Mouse (Mus musculus): ENCODE results near the gene Mtmr3. TPM values are rescaled to one million over a fixed set of nuclear protein-coding genes. Genes with fewer than 3 reads are reported as not detected.

Mtmr3 gene
- total and polyA plus RNA-seq, 3 experiments: 31.7 to 46.3 (median 32.5) TPM

GRCm38 (mm10) chr11:4629861-4630280 lies 35.2 kb upstream of the Mtmr3 start:
- H3K4me2 ChIP-seq (ENCODE audit: insufficient read depth, low read depth, poor library complexity, severe bottlenecking): no peak overlapping the region
- peaks cover 0 to 6% of the 10 kb centered on the region in 2 experiments; a peak in 2 of 4 replicates for H3K4me1 ChIP-seq (ENCODE audit: control insufficient read depth in 1 of 2, insufficient read depth in 2 of 2)
- no peaks in the 10 kb centered on the region for H3K79me2 ChIP-seq (replicated peaks; ENCODE audit: control insufficient read depth, extremely low read depth, insufficient read depth, poor library complexity, severe bottlenecking)
- dilution Hi-C loops (cut with MboI; ENCODE audit: extremely low pct_ligation_motif_present, extremely low pct_unique_long_range_greater_than_20kb, low sequenced_read_pairs): no loop called here
- no peak overlapping the region for H3K9ac ChIP-seq (ENCODE audit: insufficient read depth, low read depth)
- in situ Hi-C loops (cut with MboI; ENCODE audit: low pct_ligation_motif_present, low pct_unique_long_range_greater_than_20kb, low sequenced_read_pairs): no loop called here
- TF ChIP-seq ZKSCAN1 (IDR thresholded peaks at IDR 0.05; ENCODE audit: borderline replicate concordance, low read depth, low read length) (no peak), ZMIZ1 (IDR thresholded peaks at IDR 0.05; ENCODE audit: low read depth, low read length) (no peak), ELF1 (IDR thresholded peaks at IDR 0.05; ENCODE audit: low read depth, low read length) (no peak), ZNF384 (IDR thresholded peaks at IDR 0.05; ENCODE audit: low read depth, low read length) (no peak), CHD1 (IDR thresholded peaks at IDR 0.05; ENCODE audit: low read depth, low read length) (no peak), POLR2AphosphoS2 (IDR thresholded peaks at IDR 0.05; ENCODE audit: low read depth, low read length) (no peak), MYC (IDR thresholded peaks at IDR 0.05; ENCODE audit: low read depth, low read length) (no peak), NRF1 (IDR thresholded peaks at IDR 0.05; ENCODE audit: low read depth, low read length) (no peak), USF1 (IDR thresholded peaks at IDR 0.05; ENCODE audit: low read depth, low read length) (no peak), GABPA (IDR thresholded peaks at IDR 0.05; ENCODE audit: insufficient replicate concordance, low read depth, low read length) (no peak), MEF2A (IDR thresholded peaks at IDR 0.05; ENCODE audit: borderline replicate concordance, low read depth, low read length) (no peak), ETS1 (conservative IDR thresholded peaks at IDR 0.05; ENCODE audit: low read depth, low read length) (no peak), POLR2A (IDR thresholded peaks at IDR 0.05; ENCODE audit: low read depth, low read length) (no peak), RCOR1 (conservative IDR thresholded peaks at IDR 0.05; ENCODE audit: low read depth, low read length) (no peak), TCF12 (IDR thresholded peaks at IDR 0.05; ENCODE audit: low read depth, low read length) (no peak)
- no peaks in the 10 kb centered on the region for H3K9me3 ChIP-seq (replicated peaks; ENCODE audit: low read length)
- no peaks in the 10 kb centered on the region for H3K36me3 ChIP-seq (replicated peaks in 1 of 2; ENCODE audit: control insufficient read depth in 1 of 2, insufficient read depth in 1 of 2, low read length in 1 of 2)
- no peak for DNase-seq (ENCODE audit: extremely low read depth)
- no peak overlapping the region for H3K27ac ChIP-seq (ENCODE audit: insufficient read depth, low read depth)
- no peak overlapping the region for H3K4me3 ChIP-seq (replicated peaks in 1 of 3; ENCODE audit: low read depth in 2 of 3, low read length in 2 of 3, poor library complexity in 1 of 3)
- peaks cover 15% of the 10 kb centered on the region for H3K27me3 ChIP-seq (replicated peaks)

GRCm38 (mm10) chr11:4627636-4628035 lies 33.0 kb upstream of the Mtmr3 start:
- dilution Hi-C loops (cut with MboI; ENCODE audit: extremely low pct_ligation_motif_present, extremely low pct_unique_long_range_greater_than_20kb, low sequenced_read_pairs): no loop called here

More at GRCm38 (mm10) chr11:4627636-4628035, 33.0 kb upstream of the Mtmr3 start:
- H3K9me3 ChIP-seq (replicated peaks; ENCODE audit: low read length): no peaks in the 10 kb centered on the region
- no peaks in the 10 kb centered on the region for H3K36me3 ChIP-seq (replicated peaks in 1 of 2; ENCODE audit: control insufficient read depth in 1 of 2, insufficient read depth in 1 of 2, low read length in 1 of 2)
- H3K9ac ChIP-seq (ENCODE audit: insufficient read depth, low read depth): no peak overlapping the region
- no peak for DNase-seq (ENCODE audit: extremely low read depth)
- in situ Hi-C loops (cut with MboI; ENCODE audit: low pct_ligation_motif_present, low pct_unique_long_range_greater_than_20kb, low sequenced_read_pairs): no loop called here
- H3K79me2 ChIP-seq (replicated peaks; ENCODE audit: control insufficient read depth, extremely low read depth, insufficient read depth, poor library complexity, severe bottlenecking): no peaks in the 10 kb centered on the region
- peaks cover 0 to 11% of the 10 kb centered on the region in 2 experiments; a peak in 2 of 4 replicates for H3K4me1 ChIP-seq (ENCODE audit: control insufficient read depth in 1 of 2, insufficient read depth in 2 of 2)
- no peak overlapping the region for H3K4me3 ChIP-seq (replicated peaks in 1 of 3; ENCODE audit: low read depth in 2 of 3, low read length in 2 of 3, poor library complexity in 1 of 3)
- H3K27ac ChIP-seq (ENCODE audit: insufficient read depth, low read depth): no peak overlapping the region
- H3K27me3 ChIP-seq (replicated peaks): peaks cover 3% of the 10 kb centered on the region
- H3K4me2 ChIP-seq (ENCODE audit: insufficient read depth, low read depth, poor library complexity, severe bottlenecking): no peak overlapping the region
- TF ChIP-seq ELF1 (IDR thresholded peaks at IDR 0.05; ENCODE audit: low read depth, low read length) (no peak), RCOR1 (conservative IDR thresholded peaks at IDR 0.05; ENCODE audit: low read depth, low read length) (no peak), PAX5 (IDR thresholded peaks at IDR 0.05; ENCODE audit: low read length) (no peak), CHD2 (IDR thresholded peaks at IDR 0.05; ENCODE audit: low read length) (no peak), JUN (IDR thresholded peaks at IDR 0.05; ENCODE audit: insufficient read depth, low read depth, low read length) (no peak), E2F4 (IDR thresholded peaks at IDR 0.05; ENCODE audit: insufficient replicate concordance, low read depth, low read length) (no peak), POLR2A (IDR thresholded peaks at IDR 0.05; ENCODE audit: low read depth, low read length) (no peak), MXI1 (IDR thresholded peaks at IDR 0.05; ENCODE audit: low read depth, low read length) (no peak)

Measured in CH12.LX (cell line).